Mouse (Mus musculus): ENCODE measurements around the gene Ahsg.

Ahsg gene

DNA sequence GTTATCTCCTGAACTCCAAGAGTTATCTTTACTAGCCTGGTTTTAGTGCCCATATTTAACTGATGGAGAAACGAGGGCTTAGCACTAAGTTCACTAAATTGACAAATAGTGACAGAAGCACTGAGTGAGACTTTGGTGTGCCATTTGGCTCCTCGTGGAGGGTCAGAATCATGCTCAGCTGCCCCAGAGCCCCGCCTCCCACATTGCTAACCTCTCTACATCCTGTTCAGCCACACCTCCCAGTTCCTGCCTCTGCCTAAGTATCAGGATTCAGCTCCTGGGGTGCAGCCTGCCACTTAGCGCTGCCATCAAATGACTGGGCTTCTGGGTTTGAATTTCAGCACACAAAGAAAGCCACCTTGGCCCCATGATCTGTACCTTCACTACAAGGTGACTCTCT, 5.7 kb upstream of the Ahsg start:
- in situ Hi-C loops (cut with MboI, MseI), result no loop called here

DNA sequence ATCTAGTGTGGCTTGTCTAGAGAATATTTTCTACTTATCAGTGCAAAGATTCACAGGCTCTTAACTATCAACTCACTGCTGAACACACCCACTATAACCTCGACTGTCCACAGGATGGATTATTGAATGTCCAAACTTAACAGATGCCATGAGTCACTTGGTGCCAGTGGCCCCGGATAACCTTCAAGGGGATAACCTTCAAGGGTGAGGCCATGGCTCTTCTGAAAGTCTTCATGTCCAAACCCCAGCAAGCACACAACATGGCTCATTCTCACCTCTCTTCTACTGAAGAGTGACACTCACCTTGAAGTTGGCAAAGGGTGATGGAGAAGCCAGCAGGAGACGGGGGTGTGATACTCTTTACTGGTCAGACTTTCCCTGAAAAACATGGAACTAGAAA, 4.4 kb upstream of the Ahsg start:
- in situ Hi-C loops (cut with MboI, MseI), result no loop called here

DNA sequence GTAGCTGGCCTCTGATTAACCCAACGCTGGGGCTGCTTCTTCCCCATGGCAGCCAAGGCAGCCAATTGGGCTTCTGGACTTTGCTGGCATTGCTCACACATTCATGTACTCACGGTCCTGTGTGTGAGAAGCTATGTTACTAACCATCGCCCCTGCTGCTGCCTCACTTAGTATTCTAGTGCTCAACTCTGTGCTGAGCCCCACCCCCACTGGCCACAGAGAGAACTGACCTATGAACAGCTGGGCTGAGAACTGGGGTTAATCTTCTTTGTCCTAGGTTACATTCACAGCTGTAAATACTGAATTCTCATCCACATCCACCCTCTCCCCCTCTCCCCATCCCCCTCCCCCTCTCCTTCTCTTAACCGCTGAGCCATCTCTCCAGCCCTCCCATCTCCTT, 2.2 kb upstream of the Ahsg start:
- in situ Hi-C loops (cut with MboI, MseI), result no loop called here

DNA sequence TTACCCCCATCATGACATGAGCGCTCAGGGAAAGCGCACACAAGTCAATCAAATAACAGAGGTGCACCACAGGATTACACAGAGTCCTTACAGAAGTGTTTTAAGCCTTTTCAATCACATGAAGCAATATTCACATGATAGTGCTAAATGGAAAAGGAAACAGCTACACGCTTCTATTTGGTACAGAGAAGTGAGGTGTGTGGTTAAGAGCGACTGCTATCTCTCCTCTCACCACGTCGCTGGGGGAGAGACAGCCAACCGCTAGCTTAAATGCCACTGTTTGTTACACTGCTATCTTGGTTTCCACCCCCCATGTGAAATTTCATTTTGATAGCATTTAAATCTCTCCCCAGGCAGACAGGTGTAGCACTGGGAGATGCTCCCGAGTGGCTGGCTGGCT, 1.4 kb upstream of the Ahsg start:
- in situ Hi-C loops (cut with MboI, MseI), result no loop called here

DNA sequence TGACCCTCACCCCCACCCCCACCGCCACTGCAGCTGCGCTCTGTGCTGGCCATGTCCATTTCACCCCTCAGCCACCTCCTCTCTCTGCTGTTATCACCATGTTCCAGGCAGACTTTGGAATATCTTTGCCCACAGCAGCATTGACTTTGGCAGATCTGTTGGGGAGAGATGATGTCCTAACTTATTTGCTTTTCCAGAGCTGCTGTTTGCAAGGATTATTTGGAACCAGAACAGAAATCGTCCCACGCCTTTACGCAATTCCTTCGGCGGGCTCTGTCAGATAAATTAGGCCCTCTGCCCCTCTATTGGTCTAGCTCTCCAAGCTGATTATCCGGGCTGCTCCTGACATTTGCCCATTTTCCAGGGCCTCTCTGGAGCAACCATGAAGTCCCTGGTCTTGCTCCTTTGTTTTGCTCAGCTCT, 667 bp downstream of the Ahsg start:
- in situ Hi-C loops (cut with MboI, MseI), result no loop called here

DNA sequence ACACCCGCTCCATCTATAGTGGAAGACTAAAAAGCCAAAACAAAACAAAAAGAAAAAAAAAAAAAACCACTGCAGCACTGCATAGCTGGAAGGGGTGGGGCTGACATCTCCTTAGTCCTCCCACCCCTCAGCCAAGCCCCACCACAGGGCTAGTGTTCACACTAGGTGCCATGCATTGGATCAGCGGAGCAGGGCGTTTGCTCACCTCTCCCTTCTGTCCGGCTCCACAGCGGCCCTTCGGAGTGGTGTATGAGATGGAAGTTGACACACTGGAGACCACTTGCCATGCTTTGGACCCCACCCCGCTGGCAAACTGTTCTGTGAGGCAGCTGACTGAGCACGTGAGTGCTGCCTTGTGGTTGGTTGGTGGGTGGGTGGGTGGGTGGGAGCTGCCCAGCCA, 3.0 kb downstream of the Ahsg start:
- in situ Hi-C loops (cut with MboI, MseI), result no loop called here

DNA sequence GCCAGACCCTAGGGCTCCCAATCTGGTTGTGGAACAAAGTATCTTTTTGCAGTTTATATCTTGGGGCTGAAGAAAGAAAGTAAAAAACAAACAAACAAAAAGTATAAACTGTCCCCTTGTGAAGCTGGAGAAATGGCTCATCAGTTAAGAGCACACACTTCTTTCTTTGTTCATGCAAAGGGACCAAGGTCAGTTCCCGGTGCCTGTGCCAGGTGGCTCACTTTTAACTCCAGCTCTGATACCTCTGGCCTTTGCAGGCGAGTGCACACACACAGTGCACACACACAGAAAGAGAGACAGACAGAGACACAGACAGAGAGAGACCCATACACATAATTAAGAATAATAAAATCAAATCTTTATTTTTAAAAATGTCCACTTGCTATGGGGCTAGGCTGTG, 5.5 kb downstream of the Ahsg start:
- in situ Hi-C loops (cut with MboI, MseI), result no loop called here

DNA sequence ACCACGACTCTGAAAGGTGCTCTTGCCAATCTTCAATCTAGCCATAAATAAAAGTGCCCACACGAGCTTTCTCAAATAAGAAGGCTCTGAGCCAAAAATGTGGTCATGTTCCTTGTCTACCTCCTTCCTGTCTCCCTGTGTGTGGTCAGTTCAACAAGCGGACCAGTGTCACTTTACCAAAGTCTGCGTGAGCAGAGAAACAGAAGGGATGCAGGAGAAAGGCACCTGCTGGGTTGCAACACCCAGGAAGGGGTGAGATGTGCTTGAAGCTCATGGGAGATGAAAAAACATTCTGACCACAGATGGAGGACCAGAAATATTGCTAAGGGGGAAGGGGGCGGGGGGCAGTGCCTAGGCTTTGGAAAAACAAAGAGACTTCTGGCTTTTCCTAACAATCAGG, 8.3 kb downstream of the Ahsg start:
- in situ Hi-C loops (cut with MboI, MseI), result no loop called here

DNA sequence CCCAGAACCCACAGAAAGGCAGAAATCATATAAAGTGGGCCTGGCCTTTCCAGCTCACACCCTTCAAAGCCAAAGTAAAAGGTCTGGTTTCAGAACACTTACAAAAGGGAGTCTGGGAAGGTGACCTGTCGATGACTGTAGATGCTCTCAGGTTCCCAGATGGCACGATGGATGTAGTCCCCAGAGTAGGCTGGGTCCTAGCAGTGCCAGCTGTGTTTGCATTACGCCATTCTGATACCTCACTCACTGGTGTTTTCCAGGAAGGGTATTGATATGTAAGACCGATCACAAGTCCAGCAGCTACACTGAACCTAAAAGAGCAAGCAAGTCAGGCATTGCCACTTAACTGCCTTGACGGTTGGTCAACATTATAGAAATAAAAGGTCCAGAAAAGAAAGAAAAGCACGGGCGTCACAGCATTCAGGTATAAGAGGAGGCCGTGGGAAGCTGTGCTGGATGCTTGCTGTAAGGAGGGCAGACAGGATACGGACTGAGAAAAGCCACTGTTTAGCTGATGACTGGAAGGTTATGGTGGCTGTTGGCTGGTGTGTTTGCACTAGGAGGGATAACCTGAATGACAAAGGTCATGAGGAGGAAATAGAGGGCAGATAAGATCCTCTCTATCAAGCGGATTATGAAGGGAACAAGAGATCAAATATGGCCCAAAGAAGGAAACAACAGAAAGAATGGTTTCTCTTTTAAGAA, 8.9 kb downstream of the Ahsg start:
- in situ Hi-C loops (cut with MboI, MseI), result no loop called here

DNA sequence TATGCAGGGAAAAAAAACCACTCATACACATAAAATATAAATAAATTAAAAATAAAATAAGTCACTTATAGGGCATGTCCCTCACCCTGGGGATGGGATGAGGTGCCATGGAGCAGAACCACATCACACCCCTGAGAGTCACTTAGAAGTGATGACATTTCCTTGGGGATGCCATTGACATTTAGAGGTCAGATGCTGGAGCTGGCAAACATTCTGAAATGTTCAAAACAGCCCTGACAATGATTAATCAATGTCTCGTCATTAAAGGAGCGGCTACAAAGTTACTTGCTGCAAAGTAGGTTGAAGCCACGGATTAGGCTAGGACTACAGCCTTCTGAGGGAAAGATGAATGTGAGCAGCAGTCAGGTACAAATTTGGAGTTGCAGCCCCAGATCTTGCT, 10.2 kb downstream of the Ahsg start:
- in situ Hi-C loops (cut with MboI, MseI), result no loop called here

DNA sequence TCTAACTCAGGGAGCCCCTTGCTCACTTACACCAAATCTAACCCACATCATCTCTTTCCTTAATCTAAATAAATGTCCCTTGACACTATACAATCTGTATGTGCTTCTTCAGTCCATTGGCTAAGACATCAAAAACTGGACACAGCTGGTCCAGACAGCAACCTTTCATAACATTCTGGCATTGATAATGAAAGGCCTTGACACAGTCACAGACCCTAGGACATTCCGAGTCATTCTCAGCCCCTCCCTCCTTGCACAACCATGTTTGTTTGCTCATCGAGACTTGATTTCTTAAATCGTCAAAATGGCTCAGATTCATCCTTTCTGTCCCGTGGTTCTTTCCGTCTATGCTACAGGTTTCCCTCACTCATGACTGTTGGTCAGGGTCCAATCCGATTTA, 18.2 kb downstream of the Ahsg start:
- in situ Hi-C loops (cut with MboI, MseI), result no loop called here

DNA sequence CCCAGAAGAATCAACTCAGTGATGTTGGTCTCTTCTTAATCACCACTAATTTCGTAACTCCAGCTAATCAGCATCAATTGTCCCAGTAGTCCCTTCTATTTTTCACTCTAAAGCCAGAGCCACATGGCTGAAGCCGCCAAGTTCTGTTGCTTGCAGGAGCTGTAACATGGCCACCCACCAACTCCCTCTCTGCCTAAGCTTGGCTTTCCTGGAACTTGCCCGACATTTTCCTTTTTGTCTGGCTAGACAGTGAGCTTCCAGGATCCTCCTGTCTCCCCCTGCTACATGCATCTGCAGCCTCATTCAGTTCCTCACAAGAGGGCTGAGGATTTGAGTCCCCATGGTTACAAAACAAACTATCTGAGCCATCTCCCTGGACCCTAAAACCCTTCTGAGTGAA, 20.9 kb downstream of the Ahsg start:
- in situ Hi-C loops (cut with MboI, MseI), result no loop called here

DNA sequence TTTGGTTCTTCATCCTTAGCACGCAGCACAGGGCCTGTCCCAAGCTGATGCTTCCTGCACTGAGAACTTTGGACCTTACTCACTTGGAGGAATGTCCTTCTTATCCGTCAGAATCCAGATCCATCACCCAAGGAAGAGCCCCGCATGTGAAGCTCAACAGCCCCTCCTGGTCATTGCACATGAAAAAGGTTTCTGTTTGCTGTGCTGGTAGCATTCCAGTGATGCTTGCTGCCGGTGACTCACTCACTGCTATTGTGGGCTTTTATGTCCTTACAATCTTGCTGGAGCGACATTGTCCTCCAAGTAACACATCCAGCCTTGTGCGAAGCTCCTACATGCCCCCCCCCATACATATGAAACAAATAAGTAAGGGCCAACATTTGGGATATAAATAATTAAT, 21.8 kb downstream of the Ahsg start:
- in situ Hi-C loops (cut with MboI, MseI), result no loop called here

DNA sequence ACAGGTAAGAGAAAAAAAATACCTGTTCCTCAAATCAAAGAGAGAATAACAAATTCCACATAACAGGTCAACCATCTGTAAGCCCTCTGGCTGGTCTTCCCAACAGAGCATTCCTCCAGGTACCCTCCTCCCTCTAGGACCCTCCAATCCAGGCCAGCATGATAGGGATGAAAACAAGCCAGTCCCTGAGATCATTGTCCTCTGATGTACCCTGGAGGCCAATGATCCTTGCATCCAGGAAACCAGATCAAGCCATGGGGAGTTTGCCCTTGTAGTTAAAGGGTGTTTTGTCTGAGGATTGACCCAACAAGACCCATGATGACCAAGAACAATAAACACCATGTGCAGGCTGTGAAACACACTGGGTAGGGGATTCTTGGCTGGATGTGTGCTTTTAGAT, 23.2 kb downstream of the Ahsg start:
- in situ Hi-C loops (cut with MboI, MseI), result no loop called here

DNA sequence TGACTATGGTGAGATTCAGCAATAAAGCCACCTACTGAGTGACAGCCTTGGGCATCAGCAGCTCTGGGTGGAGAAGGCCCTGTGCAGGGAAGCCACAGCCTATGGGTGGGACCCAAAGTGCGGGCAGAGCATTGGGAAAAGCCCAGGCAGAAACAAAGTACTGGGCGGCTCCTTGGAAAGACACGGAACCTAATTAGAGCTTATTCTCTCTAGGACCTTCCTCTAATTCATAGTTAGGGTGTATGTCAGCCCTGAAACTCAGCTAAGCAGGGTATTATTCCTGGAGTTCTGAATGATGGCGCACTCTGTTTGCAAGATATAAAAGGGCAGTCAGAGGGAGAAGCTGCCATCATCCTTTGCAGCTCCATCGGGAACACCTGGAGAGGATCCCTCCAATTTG, 27.0 kb downstream of the Ahsg start, which contains the start of gene Fetub:
Gene Fetub, plus strand, starts transcription at position 301 of the 400 bp plus-strand sequence.
- in situ Hi-C loops (cut with MboI, MseI), result no loop called here

DNA sequence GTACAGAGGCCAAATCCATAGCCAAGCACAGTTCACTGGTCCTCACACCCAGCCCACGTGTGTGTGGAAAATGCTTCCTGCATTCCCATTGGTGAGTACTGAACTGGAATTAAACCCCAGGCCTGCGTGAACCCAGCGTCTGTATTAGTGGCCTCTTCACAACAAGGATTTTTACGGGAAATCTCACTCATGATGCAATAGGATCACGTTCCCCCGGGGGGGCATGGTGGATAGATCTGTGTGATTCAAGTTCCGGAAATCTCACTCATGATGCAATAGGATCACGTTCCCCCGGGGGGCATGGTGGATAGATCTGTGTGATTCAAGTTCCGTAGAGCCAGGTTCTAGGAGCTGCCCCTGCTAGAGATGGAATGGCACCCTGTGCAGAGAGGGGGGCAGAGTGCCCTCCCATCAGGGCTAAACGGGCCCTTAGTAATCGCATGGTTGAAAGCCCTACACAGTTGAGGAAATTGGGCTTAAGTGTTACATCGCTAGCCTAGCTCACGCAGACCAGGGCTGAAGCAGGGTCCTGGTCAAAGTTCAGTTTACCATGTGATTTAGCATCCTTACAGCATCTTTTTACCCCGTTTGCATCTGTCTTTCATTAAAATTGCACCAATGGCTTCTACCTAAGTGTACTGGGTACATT, 27.7 kb downstream of the Ahsg start:
- in situ Hi-C loops (cut with MboI, MseI), result no loop called here

DNA sequence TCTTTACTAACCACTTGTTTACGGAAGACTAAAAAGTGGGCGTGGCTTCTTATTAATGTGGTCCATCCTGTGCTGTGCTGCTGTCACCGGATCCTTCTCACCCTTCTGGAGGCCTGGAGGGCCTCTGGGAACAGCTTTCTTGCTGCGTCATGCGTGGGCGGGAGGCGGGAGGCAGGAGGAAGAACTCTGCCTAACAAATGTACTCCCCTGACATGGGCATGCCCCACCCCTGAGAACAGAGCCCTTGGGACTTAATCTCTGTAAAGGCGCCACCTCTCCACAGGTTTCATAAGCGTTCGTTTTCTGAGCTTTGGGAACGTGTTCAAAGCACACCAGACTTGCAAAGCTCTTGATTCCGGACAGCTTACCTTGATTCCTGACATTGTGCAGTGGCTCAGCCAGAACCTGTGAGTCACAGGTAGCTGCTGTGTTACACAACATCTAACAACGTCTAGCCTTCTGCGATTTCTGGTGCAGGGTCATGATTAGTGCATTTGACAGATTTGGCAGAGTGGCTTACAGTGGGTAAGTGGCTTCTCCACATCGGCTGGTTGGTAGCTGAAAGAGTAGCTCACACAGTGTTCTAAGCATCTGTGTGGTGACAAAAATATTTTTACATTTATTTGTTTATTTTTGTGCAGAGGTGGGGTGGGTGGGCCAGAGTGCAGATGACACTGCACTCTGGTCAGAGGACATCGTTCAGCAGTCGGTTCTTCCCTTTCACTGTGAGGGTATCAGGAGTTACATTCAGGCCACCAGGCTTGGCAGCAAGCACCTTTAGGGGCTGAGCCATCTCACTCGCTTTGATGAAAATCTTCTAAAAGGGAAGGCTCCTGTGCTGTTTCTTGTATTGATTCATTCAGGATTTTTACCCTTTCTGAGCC, 29.1 kb downstream of the Ahsg start:
- in situ Hi-C loops (cut with MboI, MseI), result no loop called here

DNA sequence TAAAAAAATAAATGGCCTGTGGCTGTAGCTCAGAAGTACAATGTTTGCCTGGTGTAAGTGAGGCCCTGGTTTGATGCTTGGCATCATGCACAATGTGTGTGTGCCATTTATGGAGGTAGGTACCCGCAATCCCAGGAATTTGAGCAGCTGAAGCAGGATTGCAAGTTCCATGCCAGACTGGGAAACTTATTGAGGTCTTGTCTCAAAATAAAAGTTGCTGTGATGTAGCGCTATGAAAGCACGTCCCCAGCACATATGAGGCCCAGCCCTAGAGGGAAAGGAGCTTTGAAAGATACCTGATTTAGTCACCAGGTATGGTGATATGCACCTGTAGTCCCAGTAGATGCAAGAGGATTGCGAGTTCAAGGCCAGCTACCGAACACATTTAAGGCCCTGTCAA, 30.7 kb downstream of the Ahsg start:
- in situ Hi-C loops (cut with MboI, MseI), result no loop called here

DNA sequence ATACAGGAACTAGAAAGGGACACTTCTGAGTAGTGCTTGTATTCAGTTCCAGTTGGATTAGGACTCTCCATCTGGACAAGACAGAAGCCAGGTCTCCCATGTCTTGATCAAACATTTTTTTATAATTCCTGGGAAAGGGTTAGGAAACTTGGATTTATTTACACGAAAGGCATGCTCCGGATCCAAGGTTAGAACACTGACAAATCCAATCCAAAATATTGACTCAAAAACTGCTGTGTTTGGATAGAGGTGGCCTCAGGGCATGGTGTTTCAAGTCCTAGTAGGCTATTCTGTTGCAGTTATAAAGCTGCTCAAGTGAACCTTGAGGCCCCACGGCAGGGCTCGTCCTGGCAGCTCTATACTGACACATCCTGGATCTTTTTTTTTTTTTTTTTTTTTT, 31.4 kb downstream of the Ahsg start:
- in situ Hi-C loops (cut with MboI, MseI), result no loop called here

DNA sequence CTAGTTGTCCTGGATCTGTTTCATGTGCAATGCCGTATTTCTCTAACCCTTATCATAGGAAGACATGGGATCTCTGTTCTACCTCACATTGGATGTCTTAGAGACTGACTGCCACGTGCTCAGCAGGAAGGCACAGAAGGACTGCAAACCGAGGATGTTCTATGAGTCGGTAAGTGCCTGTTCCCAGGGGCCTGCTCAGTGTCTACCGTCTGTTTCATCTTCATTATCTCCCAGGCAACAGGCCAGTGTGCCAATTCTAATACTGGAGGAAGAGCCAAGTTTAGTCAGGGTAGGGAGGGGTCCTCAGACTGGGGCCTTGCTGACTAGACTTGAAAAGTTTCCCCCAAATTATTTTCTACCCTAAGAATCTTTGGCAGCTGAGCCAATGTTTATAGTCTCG, 38.5 kb downstream of the Ahsg start:
- in situ Hi-C loops (cut with MboI, MseI), result no loop called here

DNA sequence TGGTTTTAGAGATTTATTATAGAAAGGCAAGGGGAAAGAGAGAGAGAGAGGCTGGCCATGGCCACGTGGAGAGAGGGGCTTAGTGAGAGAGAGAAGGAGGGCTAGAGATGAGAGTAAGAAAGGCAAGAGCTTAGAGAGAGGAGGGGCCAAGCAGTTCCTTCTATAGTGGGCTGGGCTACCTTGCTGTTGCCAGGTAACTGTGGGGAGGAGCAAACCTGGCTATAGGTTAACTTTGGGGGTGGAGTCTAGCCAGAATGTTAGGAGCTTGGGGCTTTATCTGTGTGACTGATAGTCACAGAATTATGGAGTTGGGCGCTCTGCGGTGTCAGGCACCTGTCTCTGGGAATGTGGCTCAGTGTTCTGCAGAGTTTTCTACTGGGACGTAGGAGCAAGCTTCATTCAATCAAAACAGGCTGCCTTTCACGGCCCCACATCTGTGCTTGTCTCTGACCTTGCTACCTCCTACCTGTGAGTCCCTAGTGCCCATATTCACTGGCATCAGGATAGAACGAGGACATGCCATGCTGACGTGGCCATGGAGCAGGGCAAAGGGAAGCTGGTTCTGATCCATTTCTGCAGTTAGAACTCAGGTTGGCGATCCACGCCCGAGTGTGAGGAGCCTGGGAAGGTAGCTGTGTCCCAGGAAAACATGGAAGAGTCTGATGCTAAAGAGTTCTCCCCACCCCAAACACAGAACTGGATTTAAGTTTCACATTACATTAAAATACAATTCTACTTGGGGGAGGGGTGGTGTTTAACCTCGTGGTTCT, 40.5 kb downstream of the Ahsg start:
- in situ Hi-C loops (cut with MboI, MseI), result no loop called here

DNA sequence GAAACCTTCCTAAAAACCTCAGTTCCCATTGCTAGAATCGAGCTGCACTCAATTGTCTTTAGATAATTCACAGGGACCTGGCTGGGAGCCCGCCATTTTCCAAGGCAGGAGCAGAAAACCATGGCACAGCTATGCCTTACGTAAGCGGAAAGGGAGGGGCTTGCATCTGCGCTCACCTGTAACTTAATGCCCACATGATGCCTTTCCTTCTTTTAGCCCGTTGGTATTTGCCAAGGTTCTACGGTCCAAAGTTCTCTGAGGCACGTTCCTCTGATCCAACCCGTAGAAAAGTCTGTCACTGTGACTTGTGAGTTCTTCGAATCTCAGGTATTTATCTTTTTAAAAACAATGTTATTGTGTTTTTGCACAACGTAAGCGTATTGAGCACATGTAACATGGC, 46.6 kb downstream of the Ahsg start:
- in situ Hi-C loops (cut with MboI, MseI), result no loop called here

Data from T-helper 17 cell (primary cell).